ENCODE assay signal across 16 mouse cellular contexts in the genomic region with DNA sequence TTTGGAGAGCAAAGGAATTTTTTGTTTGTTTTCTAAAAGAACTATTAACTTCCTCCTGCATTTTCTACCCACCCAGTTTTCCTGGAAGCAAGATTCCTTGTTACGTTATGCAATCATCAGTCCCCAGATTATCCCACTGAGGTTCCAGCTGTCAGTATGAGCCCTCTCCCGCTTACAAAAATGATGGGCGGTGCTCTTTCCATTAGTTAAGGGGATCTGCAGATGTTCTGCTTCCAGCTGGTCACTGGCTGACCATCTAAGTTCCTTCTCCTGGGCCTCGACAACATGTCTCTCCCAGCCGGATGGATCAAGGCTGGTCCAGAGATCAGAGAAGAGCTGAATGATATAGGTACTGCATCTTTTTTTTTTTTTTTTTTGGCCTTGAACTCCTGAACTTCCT. TPM values are rescaled to one million over a fixed set of nuclear protein-coding genes. Genes with fewer than 3 reads are reported as not detected.
DNase-seq lines count a peak whose midpoint lies in the region; ATAC-seq lines count a peak whose summit lies in the region.
"Had no signal": no experiment of that assay in that cellular context is flagged by ENCODE, and none has a peak within 500 bp of the region (broad histone marks: within the 10 kb centered on the region; RNA-seq: fewer than 3 reads in every experiment).

No protein-coding gene starts in this region.

- H3K9ac ChIP-seq in heart, embryonic 11.5 days (ENCODE audit: low read depth, low read length), result no peak overlapping the region
- H3K9ac ChIP-seq: embryonic facial prominence, embryonic 15.5 days had no signal

- H3K4me1 ChIP-seq in heart, embryonic 11.5 days (ENCODE audit: control insufficient read depth, insufficient read depth, low read length), result no peaks in the 10 kb centered on the region
- H3K4me1 ChIP-seq in midbrain, embryonic 10.5 days, result no peaks in the 10 kb centered on the region
- H3K4me1 ChIP-seq: embryonic facial prominence, embryonic 15.5 days had no signal

- H3K27me3 ChIP-seq in heart, embryonic 11.5 days (ENCODE audit: control insufficient read depth, insufficient read depth, low read length), result no peaks in the 10 kb centered on the region
- no peaks in the 10 kb centered on the region for H3K27me3 ChIP-seq in midbrain, embryonic 10.5 days (ENCODE audit: low read depth, poor library complexity, severe bottlenecking)
- H3K27me3 ChIP-seq: embryonic facial prominence, embryonic 15.5 days had no signal

- no peaks in the 10 kb centered on the region for H3K36me3 ChIP-seq in heart, embryonic 11.5 days (ENCODE audit: control insufficient read depth, insufficient read depth, low read length)
- H3K36me3 ChIP-seq in midbrain, embryonic 10.5 days, result peaks cover 23% of the 10 kb centered on the region

- no peak overlapping the region for H3K27ac ChIP-seq in heart, embryonic 11.5 days (ENCODE audit: low read depth, low read length)
- no peak overlapping the region for H3K27ac ChIP-seq in midbrain, embryonic 10.5 days (replicated peaks)

- H3K4me2 ChIP-seq in heart, embryonic 11.5 days, result no peak overlapping the region
- H3K4me2 ChIP-seq: embryonic facial prominence, embryonic 15.5 days had no signal

- intact Hi-C loops in heart, postnatal 36 days (cut with DNase I), result no loop called here

- no peak for ATAC-seq in heart, embryonic 11.5 days (replicated peaks; ENCODE audit: insufficient number of reproducible peaks, low FRiP score, low TSS enrichment)
- ATAC-seq: forebrain, embryonic 14.5 days had no signal

- DNase-seq in heart, adult 18-20 months, result peak; percentile 72 to 90
- DNase-seq in gastrocnemius, adult 8-10 months (ENCODE audit: low spot score in 2 of 2), result peak; percentile 34 to 56
- DNase-seq in heart, postnatal 36 days, result peak; percentile 40 to 60
- DNase-seq in lung, postnatal 25 days (ENCODE audit: low spot score), result peak; percentile 61
- no peak for DNase-seq in right cerebral cortex, postnatal 10 days (ENCODE audit: low spot score in 2 of 2)
- DNase-seq in midbrain, embryonic 10.5 days (ENCODE audit: low spot score), result no peak
- DNase-seq in embryo, embryonic 10.5 days (ENCODE audit: low spot score), result no peak
- DNase-seq: B cell, adult 2 months; cerebellum, postnatal 25 days; layer of hippocampus, postnatal 36 days; thymus, adult 2 months had no signal

- no peak overlapping the region for H3K4me3 ChIP-seq in heart, embryonic 11.5 days (ENCODE audit: low read depth, low read length)
- no peak overlapping the region for H3K4me3 ChIP-seq in midbrain, embryonic 10.5 days
- H3K4me3 ChIP-seq: embryonic facial prominence, embryonic 15.5 days had no signal

- H3K9me3 ChIP-seq in heart, embryonic 11.5 days (replicated peaks; ENCODE audit: control insufficient read depth, low read length), result peaks cover 2% of the 10 kb centered on the region; the same call in 1 of the 2 replicates
- H3K9me3 ChIP-seq in midbrain, embryonic 10.5 days (replicated peaks), result peaks cover 20% of the 10 kb centered on the region; the same call in 1 of the 2 replicates

- 84% methylated on average over 5 of the region's 5 CpGs for WGBS in heart, embryonic 11.5 days (ENCODE audit: insufficient replicate concordance)
- 77% methylated on average over 5 of the region's 5 CpGs for WGBS in midbrain, embryonic 10.5 days

RNA-seq across cellular contexts. Expression of gene Clec3b, which starts 2.3 kb away (rescaled TPM):
- total RNA-seq in heart, adult 18-20 months (2021), result 10 to 100 TPM; 39.9 to 51.1 TPM
- not detected in 2 replicates for polyA plus RNA-seq in heart, embryonic 11.5 days (2014; fragmentation: Nextera tagmentation; extraction: Ambion mirVana)
- total RNA-seq in gastrocnemius, adult 8-10 months (2022), result 10 to 100 TPM; 24.5 to 33.6 (median 28.6) TPM
- 10 to 100 TPM; 62.1 to 66.7 TPM for total RNA-seq in heart, postnatal 36 days (2021)
- 0.20 TPM in 1 of 2 replicates, not detected in the other for polyA plus RNA-seq in midbrain, embryonic 10.5 days (2016; fragmentation: Nextera tagmentation; extraction: Ambion mirVana)
- total RNA-seq: granulocyte monocyte progenitor cell, adult 5-6 weeks; MEL had no signal

RNA-seq across cellular contexts. Expression of gene Exosc7, which starts 35.4 kb away (rescaled TPM):
- total RNA-seq in heart, adult 18-20 months (2021), result 10 to 100 TPM; 30.3 to 31.3 TPM
- polyA plus RNA-seq in heart, embryonic 11.5 days (2014; fragmentation: Nextera tagmentation; extraction: Ambion mirVana), result 90.1 and 100.0 TPM in 2 replicates
- total RNA-seq in gastrocnemius, adult 8-10 months (2022), result 10 to 100 TPM; 20.5 to 25.8 (median 22.0) TPM
- 10 to 100 TPM; 28.6 to 30.0 TPM for total RNA-seq in heart, postnatal 36 days (2021)
- polyA plus RNA-seq in midbrain, embryonic 10.5 days (2016; fragmentation: Nextera tagmentation; extraction: Ambion mirVana), result 138 and 157 TPM in 2 replicates

RNA-seq across cellular contexts. Expression of gene Zdhhc3, which starts 35.4 kb away (rescaled TPM):
- 10 to 100 TPM; 38.7 to 39.7 TPM for total RNA-seq in heart, adult 18-20 months (2021)
- 39.6 and 44.7 TPM in 2 replicates for polyA plus RNA-seq in heart, embryonic 11.5 days (2014; fragmentation: Nextera tagmentation; extraction: Ambion mirVana)
- total RNA-seq in gastrocnemius, adult 8-10 months (2022), result 10 to 100 TPM; 63.9 to 75.0 (median 69.9) TPM
- total RNA-seq in heart, postnatal 36 days (2021), result 10 to 100 TPM; 40.7 to 43.0 TPM
- 79.2 and 81.9 TPM in 2 replicates for polyA plus RNA-seq in midbrain, embryonic 10.5 days (2016; fragmentation: Nextera tagmentation; extraction: Ambion mirVana)

Comparison
In these comparisons a context has a peak if more than half of its experiments do, and no peak if none do; other contexts are left out.
1. DNase-seq: peak in heart, adult 18-20 months (2 of 2), gastrocnemius, adult 8-10 months (2 of 2), heart, postnatal 36 days (2 of 2) and lung, postnatal 25 days (single experiment); none in right cerebral cortex, postnatal 10 days (0 of 2), midbrain, embryonic 10.5 days (single experiment) and embryo, embryonic 10.5 days (single experiment).